Mouse (Mus musculus) bone marrow, adult 2 months (tissue): Measurements from ENCODE around the gene Snx20. TPM values are rescaled to one million over a fixed set of nuclear protein-coding genes. Genes with fewer than 3 reads are reported as not detected.

Source experiments
- H3K27ac ChIP-seq: fragments of 200-500 bp; 2 replicates; pipeline ENCODE4 v1.5.1; 2012; ENCODE audit warnings: low read depth, mild to moderate bottlenecking, control low read depth, inconsistent platforms, low read length; ENCODE audit not compliant: control insufficient read depth, poor library complexity, insufficient read depth
- H3K4me1 ChIP-seq: fragments of 200-500 bp; 2 replicates; pipeline ENCODE4 v1.6.1; 2011; ENCODE audit warnings: low read length; ENCODE audit not compliant: control insufficient read depth, insufficient read depth
- H3K4me3 ChIP-seq: fragments of 200-500 bp; replicated peaks from 2 replicates; pipeline ENCODE3; 2011; ENCODE audit warnings: mild to moderate bottlenecking, low read depth, low read length, control low read depth; ENCODE audit not compliant: control insufficient read depth
- CTCF ChIP-seq: fragments of 200-500 bp; IDR thresholded peaks from 2 replicates; pipeline ENCODE4 v1.5.1; 2011; ENCODE audit warnings: low read length, control low read depth; ENCODE audit not compliant: control insufficient read depth, insufficient read depth
- POLR2A ChIP-seq: fragments of 200-500 bp; IDR thresholded peaks from 2 replicates; pipeline ENCODE4 v1.6.1; 2011; ENCODE audit warnings: low read depth, mild to moderate bottlenecking, control low read depth, low read length, borderline replicate concordance; ENCODE audit not compliant: control insufficient read depth
- WGBS: fragments of 180-500 bp; shearing (Covaris S2); methylation state at CpG from one replicate; pipeline ENCODE4 v1.1.7; 2018; 5-methylcytosine and 5-hydroxymethylcytosine counted together
- polyA plus RNA-seq: library from polyadenylated mRNA; stranded (reverse); fragments of >200 nt; gene quantifications from 2 replicates; pipeline ENCODE4 v1.2.4, GENCODE M21; 2011; ENCODE audit warnings: low replicate concordance; ENCODE audit not compliant: missing spikeins, insufficient read depth, insufficient read length

Gene Snx20
- polyA plus RNA-seq, 1 experiment = 18.6 TPM

- WGBS = 22% methylated on average over 5 of the region's 5 CpGs
- Histone ChIP-seq H3K4me3 (no peak overlapping the region), H3K27ac (no peak overlapping the region), H3K4me1 (no peaks in the 10 kb centered on the region; the same call in 1 of the 2 replicates)
- TF ChIP-seq POLR2A (no peak), CTCF (no peak)
Measured at GRCm38 (mm10) chr8:88618612-88619011, 17.3 kb downstream of the Snx20 start.

- TF ChIP-seq CTCF = no peak
- TF ChIP-seq POLR2A = no peak
- no peak overlapping the region for H3K27ac ChIP-seq
- 79% methylated on average over 5 of the region's 5 CpGs for WGBS
- no peak overlapping the region for H3K4me3 ChIP-seq
- H3K4me1 ChIP-seq = no peaks in the 10 kb centered on the region; the same call in 1 of the 2 replicates
Measured at GRCm38 (mm10) chr8:88614981-88615380, 20.9 kb downstream of the Snx20 start.

GRCm38 (mm10) chr8:88610271-88610670 is 25.7 kb downstream of the Snx20 start:
- no peaks in the 10 kb centered on the region for H3K4me1 ChIP-seq
- no peak overlapping the region for H3K27ac ChIP-seq
- TF ChIP-seq CTCF (no peak), POLR2A (no peak)
- H3K4me3 ChIP-seq = no peak overlapping the region
- 72% methylated on average over 6 of the region's 6 CpGs for WGBS

- TF ChIP-seq POLR2A (no peak), CTCF (no peak)
- Histone ChIP-seq H3K27ac (no peak overlapping the region), H3K4me3 (no peak overlapping the region), H3K4me1 (no peaks in the 10 kb centered on the region)
- 80% methylated on average over 8 of the region's 8 CpGs for WGBS
Measured at GRCm38 (mm10) chr8:88609036-88609435, 26.9 kb downstream of the Snx20 start.

GRCm38 (mm10) chr8:88605361-88606040 is 30.4 kb downstream of the Snx20 start:
- Histone ChIP-seq H3K27ac (no peak overlapping the region), H3K4me3 (no peak overlapping the region), H3K4me1 (no peaks in the 10 kb centered on the region)
- no peak for TF ChIP-seq CTCF
- TF ChIP-seq POLR2A = no peak
- WGBS = 22% methylated on average over 13 of the region's 13 CpGs

DNA sequence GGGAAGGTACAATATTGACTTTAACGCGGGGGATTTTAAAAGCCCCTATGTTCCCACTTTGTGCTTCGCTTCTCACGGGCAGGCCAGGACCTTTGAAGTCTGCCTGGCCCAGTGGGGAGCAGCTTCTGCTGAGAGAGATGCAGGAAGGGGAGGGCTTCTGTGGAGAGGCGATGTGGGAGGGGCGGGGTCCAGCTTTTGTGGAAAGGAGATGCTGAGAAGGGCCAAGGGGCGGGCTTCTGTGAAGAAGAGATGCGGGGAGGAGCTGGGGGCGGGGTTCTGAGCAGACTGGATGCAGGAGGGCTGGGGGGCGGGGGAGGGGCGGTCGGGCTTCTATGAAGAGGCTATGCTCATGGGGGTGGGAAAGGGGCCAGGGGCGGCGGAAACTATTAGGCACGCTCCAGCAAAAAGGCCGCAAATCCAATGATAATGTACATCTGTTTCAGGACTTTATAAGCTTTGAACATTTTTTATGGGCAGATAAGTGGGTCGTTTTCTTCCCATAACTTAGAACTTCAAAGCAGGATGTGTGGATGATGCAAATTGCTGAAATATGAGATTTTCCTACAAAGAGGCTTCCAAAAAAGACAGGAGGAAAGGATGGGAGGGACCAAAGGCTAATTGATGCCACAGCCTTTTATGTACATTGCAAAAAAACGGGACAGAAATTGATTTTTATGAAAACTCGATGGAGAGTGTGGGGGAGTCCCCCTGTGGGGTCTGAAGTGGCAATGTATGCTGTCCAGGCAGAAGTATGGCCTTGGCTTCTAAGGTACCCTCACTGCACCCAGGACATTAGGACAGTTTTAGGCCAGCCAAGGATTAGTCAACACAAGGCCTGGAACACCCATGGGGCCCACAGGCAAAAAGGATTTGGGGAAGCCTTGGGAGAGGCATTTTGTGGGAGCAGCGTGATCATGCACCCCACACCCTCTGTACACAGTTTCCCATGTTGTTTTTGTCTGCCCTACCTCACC is 31.6 kb downstream of the Snx20 start:
- no peak overlapping the region for H3K27ac ChIP-seq
- H3K4me1 ChIP-seq = no peaks in the 10 kb centered on the region
- 39% methylated on average over 20 of the region's 20 CpGs for WGBS
- TF ChIP-seq CTCF (no peak), POLR2A (no peak)
- H3K4me3 ChIP-seq = no peak overlapping the region

DNA sequence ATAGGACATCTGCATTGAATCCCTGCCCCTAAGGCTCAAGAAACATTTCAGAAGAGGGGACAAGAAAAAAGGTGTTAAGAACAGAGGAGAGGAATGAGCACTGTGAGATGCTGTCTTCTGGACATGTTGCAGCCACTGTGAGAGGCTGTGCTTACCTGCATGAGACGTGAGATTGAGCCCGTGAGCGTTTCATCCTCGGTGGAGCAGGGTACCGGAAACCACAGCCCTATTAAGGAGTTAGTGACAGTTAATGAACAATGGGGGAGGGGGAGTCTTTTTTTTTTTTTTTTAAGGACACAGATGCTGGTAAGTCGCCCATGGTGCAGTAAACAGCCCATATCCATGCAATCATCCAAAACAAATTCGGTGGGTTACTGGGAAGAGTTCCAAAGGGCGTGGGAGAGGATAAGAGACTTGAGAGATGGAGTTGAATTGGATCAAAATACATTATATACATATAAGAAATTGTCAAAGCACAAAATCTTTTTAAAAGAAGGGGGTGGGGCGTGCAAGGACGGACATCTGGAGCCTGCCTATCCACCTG is 32.4 kb downstream of the Snx20 start:
- no peaks in the 10 kb centered on the region for H3K4me1 ChIP-seq
- WGBS = 29% methylated on average over 10 of the region's 10 CpGs
- H3K4me3 ChIP-seq = no peak overlapping the region
- TF ChIP-seq POLR2A = no peak
- no peak for TF ChIP-seq CTCF
- H3K27ac ChIP-seq = no peak overlapping the region

- no peak overlapping the region for H3K4me3 ChIP-seq
- no peak overlapping the region for H3K27ac ChIP-seq
- TF ChIP-seq POLR2A = no peak
- no peak for TF ChIP-seq CTCF
- 66% methylated on average over 7 of the region's 7 CpGs for WGBS
- H3K4me1 ChIP-seq = no peaks in the 10 kb centered on the region
Measured at GRCm38 (mm10) chr8:88599491-88599890, 36.4 kb downstream of the Snx20 start.
